Mouse (Mus musculus) cortical plate, adult 2 months (tissue): ENCODE measurements around the gene Pdgfa.

Source experiments
- CTCF ChIP-seq: fragments of 200-500 bp; IDR thresholded peaks from 2 replicates; pipeline ENCODE4 v1.5.1; 2011; ENCODE audit warnings: mild to moderate bottlenecking, control low read depth, low read length; ENCODE audit not compliant: insufficient read depth; ENCODE audit errors: extremely low read depth
- POLR2A ChIP-seq: fragments of 200-500 bp; IDR thresholded peaks from 2 replicates; pipeline ENCODE4 v1.6.1; 2011; ENCODE audit warnings: mild to moderate bottlenecking, low read length, control low read depth; ENCODE audit not compliant: insufficient read depth; ENCODE audit errors: extremely low read depth

GRCm38 (mm10) chr5:138947487-138947886 is 49.7 kb downstream of the Pdgfa start:
- TF ChIP-seq CTCF: no peak
- TF ChIP-seq POLR2A: no peak
